In genomic region chr11:69235285-69236060, GRCm38 (mm10) we compare ENCODE assay signal across 8 mouse cellular contexts. TPM values are rescaled to one million over a fixed set of nuclear protein-coding genes. Genes with fewer than 3 reads are reported as not detected.
DNase-seq lines count a peak whose midpoint lies in the region; ATAC-seq and TF ChIP-seq lines count a peak whose summit lies in the region.

No protein-coding gene starts in this region.

- DNase-seq in adrenal gland, adult (ENCODE audit: inconsistent age in 2 of 2, low spot score in 1 of 2), result peak; percentile 70 to 92
- DNase-seq in adrenal gland, postnatal 4 days (ENCODE audit: low spot score in 2 of 2), result no peak
- peak; percentile 82 for DNase-seq in embryonic facial prominence, embryonic 10.5 days (ENCODE audit: low spot score)
- peak; percentile 54 to 68 for DNase-seq in kidney, adult 8-10 months
- DNase-seq in limb, embryonic 11.5 days (ENCODE audit: low spot score), result peak; percentile 69

- H3K27ac ChIP-seq in embryonic facial prominence, embryonic 10.5 days (replicated peaks), result peak overlapping the region; percentile 61
- H3K27ac ChIP-seq in limb, embryonic 11.5 days (replicated peaks; ENCODE audit: low read depth, low read length), result no peak overlapping the region
- peak overlapping the region; percentile 43; the same call in 1 of the 2 replicates for H3K27ac ChIP-seq in midbrain, embryonic 12.5 days (replicated peaks)
- no peak overlapping the region for H3K27ac ChIP-seq in small intestine, adult 2 months (ENCODE audit: insufficient read depth, low read depth, low read length)

- H3K4me3 ChIP-seq in embryonic facial prominence, embryonic 10.5 days, result peak overlapping the region; percentile 60
- H3K4me3 ChIP-seq in limb, embryonic 11.5 days (ENCODE audit: low read depth, low read length), result peak overlapping the region; percentile 36
- H3K4me3 ChIP-seq in midbrain, embryonic 12.5 days, result peak overlapping the region; percentile 45
- peak overlapping the region; percentile 62 for H3K4me3 ChIP-seq in small intestine, adult 2 months (ENCODE audit: low read depth, low read length)

- peak overlapping the region; percentile 71 for H3K4me2 ChIP-seq in limb, embryonic 11.5 days (ENCODE audit: low read depth, severe bottlenecking)
- peak overlapping the region; percentile 78 for H3K4me2 ChIP-seq in midbrain, embryonic 12.5 days (replicated peaks)

- H3K4me1 ChIP-seq in embryonic facial prominence, embryonic 10.5 days, result peaks cover 26% of the 10 kb centered on the region
- H3K4me1 ChIP-seq in limb, embryonic 11.5 days (ENCODE audit: control insufficient read depth, insufficient read depth, low read length), result 0 out of 2 replicates have a peak, but pooled peaks cover 8% of the 10 kb centered on the region
- peaks cover 14% of the 10 kb centered on the region for H3K4me1 ChIP-seq in midbrain, embryonic 12.5 days
- H3K4me1 ChIP-seq in small intestine, adult 2 months (ENCODE audit: control insufficient read depth, insufficient read depth, insufficient read length, low read length), result peaks cover 11% of the 10 kb centered on the region

- H3K36me3 ChIP-seq in embryonic facial prominence, embryonic 10.5 days (replicated peaks), result no peaks in the 10 kb centered on the region
- H3K36me3 ChIP-seq in limb, embryonic 11.5 days (ENCODE audit: control insufficient read depth, insufficient read depth, low read length), result no peaks in the 10 kb centered on the region
- H3K36me3 ChIP-seq in midbrain, embryonic 12.5 days, result no peaks in the 10 kb centered on the region
- no peaks in the 10 kb centered on the region for H3K36me3 ChIP-seq in small intestine, adult 2 months (ENCODE audit: control insufficient read depth, insufficient read depth, low read length)

- TF ChIP-seq CTCF in small intestine, adult 2 months (IDR thresholded peaks at IDR 0.05; ENCODE audit: extremely low read depth, insufficient read length, insufficient replicate concordance, low read depth, low read length), result no peak; the same call in 1 of the 2 replicates

- no peaks in the 10 kb centered on the region for H3K9me3 ChIP-seq in embryonic facial prominence, embryonic 10.5 days
- H3K9me3 ChIP-seq in limb, embryonic 11.5 days (ENCODE audit: control insufficient read depth, low read length), result no peaks in the 10 kb centered on the region
- H3K9me3 ChIP-seq in midbrain, embryonic 12.5 days, result no peaks in the 10 kb centered on the region

- peaks cover 71% of the 10 kb centered on the region for H3K27me3 ChIP-seq in embryonic facial prominence, embryonic 10.5 days (replicated peaks; ENCODE audit: low read depth, poor library complexity, severe bottlenecking)
- peaks cover 36% of the 10 kb centered on the region for H3K27me3 ChIP-seq in limb, embryonic 11.5 days (ENCODE audit: control insufficient read depth, insufficient read depth, low read length)
- H3K27me3 ChIP-seq in midbrain, embryonic 12.5 days, result peaks cover 44% of the 10 kb centered on the region
- peaks cover 25% of the 10 kb centered on the region for H3K27me3 ChIP-seq in small intestine, adult 2 months (ENCODE audit: control insufficient read depth, insufficient read depth, low read length)

- peak overlapping the region; percentile 50 for H3K9ac ChIP-seq in limb, embryonic 11.5 days (ENCODE audit: low read length)
- peak overlapping the region; percentile 59 for H3K9ac ChIP-seq in midbrain, embryonic 12.5 days (replicated peaks)

- WGBS in embryonic facial prominence, embryonic 10.5 days, result under 1% methylated on average over 33 of the region's 33 CpGs
- WGBS in limb, embryonic 11.5 days, result 2% methylated on average over 33 of the region's 33 CpGs
- 1% methylated on average over 33 of the region's 33 CpGs for WGBS in midbrain, embryonic 12.5 days
- 1% methylated on average over 33 of the region's 33 CpGs for WGBS in small intestine, adult 2 months

- ATAC-seq in granulocyte monocyte progenitor cell, adult 5-6 weeks (replicated peaks; ENCODE audit: poor library complexity, severe bottlenecking), result peak; percentile 98
- 0 out of 2 replicates have a peak, but pooled peaks have one; percentile 54 for ATAC-seq in limb, embryonic 11.5 days (ENCODE audit: insufficient number of reproducible peaks, low FRiP score, low TSS enrichment, low read depth)
- ATAC-seq in midbrain, embryonic 12.5 days (ENCODE audit: low FRiP score, low read depth), result peak; percentile 82

- TF ChIP-seq POLR2A in small intestine, adult 2 months (IDR thresholded peaks at IDR 0.05; ENCODE audit: low read depth, low read length), result no peak

RNA-seq across cellular contexts. Expression of gene Gucy2e, which starts 1.4 kb away (rescaled TPM):
- total RNA-seq in adrenal gland, postnatal 4 days (2021), result not detected
- polyA plus RNA-seq in embryonic facial prominence, embryonic 10.5 days (2016; fragmentation: Nextera tagmentation; extraction: Ambion mirVana), result not detected in 2 replicates
- total RNA-seq in granulocyte monocyte progenitor cell, adult 5-6 weeks (2014; fragmentation: Nextera tagmentation), result not detected in 2 replicates
- total RNA-seq in granulocyte monocyte progenitor cell, adult 5-6 weeks (2017), result not detected in 2 replicates
- not detected in 2 replicates for polyA plus RNA-seq in limb, embryonic 11.5 days (2014; fragmentation: Nextera tagmentation; extraction: Ambion mirVana)
- polyA plus RNA-seq in midbrain, embryonic 12.5 days (2016; fragmentation: Nextera tagmentation; extraction: Ambion mirVana), result 0.23 and 0.25 TPM in 2 replicates
- polyA plus RNA-seq in small intestine, adult 2 months (2012; rRNA removed), result not detected in 2 replicates

RNA-seq across cellular contexts. Expression of gene Alox8, which starts 37.8 kb away (rescaled TPM):
- total RNA-seq in adrenal gland, postnatal 4 days (2021), result under 1 TPM in 1 of 2 experiments, not detected in 1; 0.08 TPM
- polyA plus RNA-seq in embryonic facial prominence, embryonic 10.5 days (2016; fragmentation: Nextera tagmentation; extraction: Ambion mirVana), result 0.09 and 0.13 TPM in 2 replicates
- not detected in 2 replicates for total RNA-seq in granulocyte monocyte progenitor cell, adult 5-6 weeks (2014; fragmentation: Nextera tagmentation)
- total RNA-seq in granulocyte monocyte progenitor cell, adult 5-6 weeks (2017), result not detected in 2 replicates
- polyA plus RNA-seq in limb, embryonic 11.5 days (2014; fragmentation: Nextera tagmentation; extraction: Ambion mirVana), result 0.07 TPM in 1 of 2 replicates, not detected in the other
- polyA plus RNA-seq in midbrain, embryonic 12.5 days (2016; fragmentation: Nextera tagmentation; extraction: Ambion mirVana), result 0.13 TPM in 1 of 2 replicates, not detected in the other
- 0.15 TPM in 1 of 2 replicates, not detected in the other for polyA plus RNA-seq in small intestine, adult 2 months (2012; rRNA removed)

Comparison
In these comparisons a context has a peak if more than half of its experiments do, and no peak if none do; other contexts are left out.
1. DNase-seq: peak in adrenal gland, adult (2 of 2), embryonic facial prominence, embryonic 10.5 days (single experiment), kidney, adult 8-10 months (2 of 2) and limb, embryonic 11.5 days (single experiment); none in adrenal gland, postnatal 4 days (0 of 2).
2. H3K27ac ChIP-seq: peak in embryonic facial prominence, embryonic 10.5 days (single experiment) and midbrain, embryonic 12.5 days (single experiment); none in limb, embryonic 11.5 days (single experiment) and small intestine, adult 2 months (single experiment).
3. Peak in every context shown above with its lines, with median percentiles within 50 percentile points of each other: H3K4me3 ChIP-seq and ATAC-seq.